Comparison of ENCODE assay signal across 11 mouse cellular contexts in the genomic region with DNA sequence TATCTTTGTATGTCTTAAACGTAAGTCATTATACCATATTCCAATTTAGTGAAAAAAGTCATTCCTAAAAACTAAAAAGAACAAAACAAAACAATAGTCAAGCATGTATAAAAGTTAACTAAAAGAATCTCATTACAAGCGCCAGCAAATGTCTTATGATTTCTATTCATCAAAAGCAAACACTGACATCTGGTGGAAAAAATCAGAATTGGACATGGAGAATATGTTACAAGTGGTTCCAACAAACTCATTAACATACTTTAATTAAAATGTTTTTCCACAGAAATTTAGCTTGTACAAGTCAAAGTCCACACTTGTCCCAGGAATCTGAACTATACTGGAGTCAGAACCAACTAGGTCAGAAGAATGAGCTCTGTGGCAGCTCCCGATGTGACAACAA. TPM values are rescaled to one million over a fixed set of nuclear protein-coding genes. Genes with fewer than 3 reads are reported as not detected.
DNase-seq lines count a peak whose midpoint lies in the region; ATAC-seq and TF ChIP-seq lines count a peak whose summit lies in the region.
"Had no signal": no experiment of that assay in that cellular context is flagged by ENCODE, and none has a peak within 500 bp of the region (broad histone marks: within the 10 kb centered on the region; RNA-seq: fewer than 3 reads in every experiment).

No protein-coding gene starts in this region.

- no peak overlapping the region for H3K9ac ChIP-seq in forebrain, embryonic 14.5 days (ENCODE audit: low read length)
- H3K9ac ChIP-seq: limb, embryonic 12.5 days; midbrain, embryonic 15.5 days had no signal

- H3K27me3 ChIP-seq in forebrain, embryonic 14.5 days (replicated peaks; ENCODE audit: control insufficient read depth, insufficient read depth, low read length): no peaks in the 10 kb centered on the region
- no peaks in the 10 kb centered on the region for H3K27me3 ChIP-seq in forebrain, embryonic 10.5 days (ENCODE audit: poor library complexity, severe bottlenecking)
- H3K27me3 ChIP-seq: limb, embryonic 12.5 days; midbrain, embryonic 15.5 days had no signal

- H3K27ac ChIP-seq in forebrain, embryonic 14.5 days (ENCODE audit: low read depth, low read length): no peak overlapping the region
- H3K27ac ChIP-seq in forebrain, embryonic 10.5 days: no peak overlapping the region
- H3K27ac ChIP-seq in layer of hippocampus, adult 2 months: no peak overlapping the region
- H3K27ac ChIP-seq: limb, embryonic 12.5 days; midbrain, embryonic 15.5 days had no signal

- H3K4me2 ChIP-seq in forebrain, embryonic 14.5 days (ENCODE audit: low read length): no peak overlapping the region
- H3K4me2 ChIP-seq: limb, embryonic 12.5 days; midbrain, embryonic 15.5 days had no signal

- H3K9me3 ChIP-seq in forebrain, embryonic 14.5 days (replicated peaks; ENCODE audit: control insufficient read depth, low read length): no peaks in the 10 kb centered on the region
- H3K9me3 ChIP-seq in forebrain, embryonic 10.5 days: no peaks in the 10 kb centered on the region
- H3K9me3 ChIP-seq: limb, embryonic 12.5 days; midbrain, embryonic 15.5 days had no signal

- no peaks in the 10 kb centered on the region for H3K4me1 ChIP-seq in forebrain, embryonic 14.5 days (ENCODE audit: control insufficient read depth, insufficient read depth, low read length)
- H3K4me1 ChIP-seq in forebrain, embryonic 10.5 days: no peaks in the 10 kb centered on the region
- H3K4me1 ChIP-seq: midbrain, embryonic 15.5 days had no signal

- peak; percentile 85 for TF ChIP-seq CTCF in layer of hippocampus, adult 2 months (conservative IDR thresholded peaks at IDR 0.05)

- WGBS in forebrain, embryonic 14.5 days: 73% methylated on average over 3 of the region's 3 CpGs
- 92% methylated on average over 3 of the region's 3 CpGs for WGBS in forebrain, embryonic 10.5 days

- H3K36me3 ChIP-seq in forebrain, embryonic 14.5 days (ENCODE audit: control insufficient read depth, insufficient read depth, low read length): peaks cover 66% of the 10 kb centered on the region
- H3K36me3 ChIP-seq in forebrain, embryonic 10.5 days (replicated peaks): peaks cover 91% of the 10 kb centered on the region

- H3K4me3 ChIP-seq in forebrain, embryonic 14.5 days (ENCODE audit: low read depth, low read length): no peak overlapping the region
- H3K4me3 ChIP-seq in forebrain, embryonic 10.5 days: no peak overlapping the region
- no peak overlapping the region for H3K4me3 ChIP-seq in layer of hippocampus, adult 2 months
- H3K4me3 ChIP-seq: limb, embryonic 12.5 days; midbrain, embryonic 15.5 days had no signal

- DNase-seq in forebrain, embryonic 14.5 days (ENCODE audit: low spot score): peak; percentile 84
- no peak for DNase-seq in forebrain, embryonic 10.5 days (ENCODE audit: extremely low spot score, low spot score)
- DNase-seq in layer of hippocampus, adult 2 months (ENCODE audit: low spot score in 2 of 2): peak; percentile 21 to 46
- no peak for DNase-seq in layer of hippocampus, adult 9-10 months (ENCODE audit: low spot score)
- DNase-seq in CD4-positive helper T cell, adult 2 months (ENCODE audit: low read depth, low spot score): peak; percentile 16
- peak; percentile 44 for DNase-seq in induced T-regulatory cell, adult 2 months (ENCODE audit: low read depth)
- no peak for DNase-seq in right cerebral cortex, postnatal 14 days
- no peak for DNase-seq in heart, postnatal 36 days
- DNase-seq: cerebellum, postnatal 25 days had no signal

- ATAC-seq in forebrain, embryonic 14.5 days: no peak
- ATAC-seq: midbrain, embryonic 15.5 days had no signal

- intact Hi-C loops in heart, postnatal 36 days (cut with DNase I): no loop called here

RNA-seq across cellular contexts. Expression of a gene that starts 11.8 kb away (rescaled TPM):
- 163 and 178 TPM in 2 replicates for polyA plus RNA-seq in forebrain, embryonic 14.5 days (2014; fragmentation: Nextera tagmentation; extraction: Ambion mirVana)
- 153 and 155 TPM in 2 replicates for polyA plus RNA-seq in forebrain, embryonic 10.5 days (2016; fragmentation: Nextera tagmentation; extraction: Ambion mirVana)
- 10 to 100 TPM; 50.2 to 52.4 TPM for total RNA-seq in layer of hippocampus, adult 2 months (2021)
- total RNA-seq in heart, postnatal 36 days (2021): 100 to 1,000 TPM; 170 to 175 TPM

Comparison
In these comparisons a context has a peak if more than half of its experiments do, and no peak if none do; other contexts are left out.
1. DNase-seq: peak in forebrain, embryonic 14.5 days (single experiment), layer of hippocampus, adult 2 months (2 of 2), CD4-positive helper T cell, adult 2 months (single experiment) and induced T-regulatory cell, adult 2 months (single experiment); none in forebrain, embryonic 10.5 days (single experiment), layer of hippocampus, adult 9-10 months (single experiment), right cerebral cortex, postnatal 14 days (single experiment) and heart, postnatal 36 days (0 of 2).